In the genomic region with DNA sequence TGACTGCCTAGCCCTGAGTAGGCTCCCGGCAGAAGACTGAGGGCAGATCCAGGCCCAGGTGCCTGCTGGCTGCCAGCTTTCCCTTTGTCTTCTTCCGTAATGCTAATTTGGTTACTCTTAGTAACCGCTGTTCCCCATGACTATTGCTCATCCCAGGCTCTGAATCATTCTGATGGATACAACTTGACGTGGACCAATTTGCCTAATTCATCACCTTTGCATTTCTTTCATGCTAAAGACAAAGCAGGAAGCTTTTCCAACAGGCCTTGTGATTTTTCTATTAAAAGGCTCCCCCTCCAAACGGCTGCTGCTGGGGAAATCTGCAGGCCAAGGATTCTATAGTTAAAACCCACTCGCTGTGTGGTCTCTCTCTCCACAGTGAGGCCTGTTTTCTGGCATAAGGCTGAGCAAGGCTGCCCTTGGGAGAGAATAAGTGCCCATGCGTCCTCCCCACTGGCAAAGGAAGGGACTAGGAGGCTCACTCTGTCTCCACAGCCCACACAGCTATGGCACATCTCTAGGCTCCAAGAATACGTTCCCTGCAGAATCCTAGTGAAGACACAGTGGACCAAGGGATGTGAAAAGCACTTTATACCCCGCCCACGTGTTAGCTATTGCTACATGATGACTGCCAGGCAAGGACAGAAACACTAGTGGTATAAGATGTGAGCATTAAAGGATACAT, we compare ENCODE assay signal across 20 mouse cellular contexts.
A peak's percentile ranks its signal among the peaks of the same experiment; 100 is the strongest.
DNase-seq lines count a peak whose midpoint lies in the region; ATAC-seq and TF ChIP-seq lines count a peak whose summit lies in the region.
"Had no signal": no experiment of that assay in that cellular context is flagged by ENCODE, and none has a peak within 500 bp of the region (broad histone marks: within the 10 kb centered on the region; RNA-seq: fewer than 3 reads in every experiment).

No protein-coding gene starts in this region.

- no peak overlapping the region for H3K9ac ChIP-seq in intestine, postnatal 0 days (ENCODE audit: low read depth, low read length)
- H3K9ac ChIP-seq: embryonic facial prominence, embryonic 13.5 days; heart, embryonic 15.5 days; neural tube, embryonic 12.5 days had no signal

- no peak overlapping the region for H3K4me2 ChIP-seq in intestine, postnatal 0 days (replicated peaks; ENCODE audit: low read depth)
- H3K4me2 ChIP-seq: embryonic facial prominence, embryonic 13.5 days; heart, embryonic 15.5 days; neural tube, embryonic 12.5 days had no signal

- no peak overlapping the region for H3K4me3 ChIP-seq in left cerebral cortex, adult 2 months
- H3K4me3 ChIP-seq in intestine, postnatal 0 days (ENCODE audit: low read depth, low read length), result no peak overlapping the region
- H3K4me3 ChIP-seq: embryonic facial prominence, embryonic 13.5 days; gastrocnemius, adult 2 months; heart, adult 2 months; heart, embryonic 15.5 days; layer of hippocampus, adult 2 months; neural tube, embryonic 12.5 days had no signal

- no peak for ATAC-seq in intestine, postnatal 0 days

- DNase-seq in heart, adult 11 months, result peak; percentile 69
- DNase-seq in heart, adult 18-20 months, result no peak
- DNase-seq in right cerebral cortex, adult 18-20 months, result peak; percentile 39
- no peak for DNase-seq in right cerebral cortex, postnatal 14 days
- DNase-seq in left cerebral cortex, adult 2 months (ENCODE audit: extremely low spot score in 1 of 2, low spot score in 2 of 2), result peak; percentile 17 to 29
- no peak for DNase-seq in natural killer cell, adult 2 months (ENCODE audit: low spot score in 2 of 2)
- DNase-seq: adrenal gland, postnatal 10 days; cerebellum, adult 8-10 months; gastrocnemius, adult 2 months; heart, adult 2 months; kidney, adult 18-20 months; kidney, postnatal 10 days; lung, adult 2 months; lung, postnatal 4 days; thymus, adult 18-20 months had no signal

- no peak overlapping the region for H3K27ac ChIP-seq in left cerebral cortex, adult 2 months
- H3K27ac ChIP-seq in intestine, postnatal 0 days (ENCODE audit: low read depth, low read length), result no peak overlapping the region
- H3K27ac ChIP-seq: embryonic facial prominence, embryonic 13.5 days; gastrocnemius, adult 2 months; heart, adult 2 months; heart, embryonic 15.5 days; layer of hippocampus, adult 2 months; neural tube, embryonic 12.5 days had no signal

- no peaks in the 10 kb centered on the region for H3K36me3 ChIP-seq in intestine, postnatal 0 days (ENCODE audit: control insufficient read depth, insufficient read depth)
- H3K36me3 ChIP-seq: embryonic facial prominence, embryonic 13.5 days; heart, embryonic 15.5 days; neural tube, embryonic 12.5 days had no signal

- no peak for TF ChIP-seq CTCF in left cerebral cortex, adult 2 months (IDR thresholded peaks at IDR 0.05)
- no peak for TF ChIP-seq CTCF in intestine, postnatal 0 days (IDR thresholded peaks at IDR 0.05; ENCODE audit: low read depth)

- intact Hi-C loops in left cerebral cortex, adult 2 months (cut with DNase I), result loop anchor here (2.0 kb wide), 2 partner anchors 75 to 95 kb away; no protein-coding TSS in a partner anchor

- H3K4me1 ChIP-seq in intestine, postnatal 0 days (replicated peaks; ENCODE audit: control insufficient read depth, insufficient read depth, low read length), result no peaks in the 10 kb centered on the region
- H3K4me1 ChIP-seq: heart, embryonic 15.5 days had no signal

- 74% methylated on average over 10 of the region's 10 CpGs for WGBS in intestine, postnatal 0 days

- H3K9me3 ChIP-seq in intestine, postnatal 0 days (ENCODE audit: control insufficient read depth), result no peaks in the 10 kb centered on the region
- H3K9me3 ChIP-seq: embryonic facial prominence, embryonic 13.5 days; heart, embryonic 15.5 days; neural tube, embryonic 12.5 days had no signal

- no peaks in the 10 kb centered on the region for H3K27me3 ChIP-seq in intestine, postnatal 0 days (replicated peaks; ENCODE audit: control insufficient read depth, insufficient read depth, low read length)
- H3K27me3 ChIP-seq: heart, embryonic 15.5 days had no signal

Comparison
In these comparisons a context has a peak if more than half of its experiments do, and no peak if none do; other contexts are left out.
1. DNase-seq: peak in heart, adult 11 months (single experiment), right cerebral cortex, adult 18-20 months (single experiment) and left cerebral cortex, adult 2 months (2 of 2); none in heart, adult 18-20 months (0 of 2), right cerebral cortex, postnatal 14 days (single experiment) and natural killer cell, adult 2 months (0 of 2).